Mouse (Mus musculus) liver, adult 2 months (tissue): ENCODE measurements around the gene Ak9.

Source experiments
- CTCF ChIP-seq: fragments of 200-500 bp; IDR thresholded peaks from 2 replicates; pipeline ENCODE4 v1.5.1; 2011; ENCODE audit warnings: low read depth, low read length, control low read depth
- POLR2A ChIP-seq: fragments of 200-500 bp; IDR thresholded peaks from 2 replicates; pipeline ENCODE4 v1.6.1; 2011; ENCODE audit warnings: low read length, control low read depth; ENCODE audit not compliant: insufficient read depth; ENCODE audit errors: extremely low read depth

DNA sequence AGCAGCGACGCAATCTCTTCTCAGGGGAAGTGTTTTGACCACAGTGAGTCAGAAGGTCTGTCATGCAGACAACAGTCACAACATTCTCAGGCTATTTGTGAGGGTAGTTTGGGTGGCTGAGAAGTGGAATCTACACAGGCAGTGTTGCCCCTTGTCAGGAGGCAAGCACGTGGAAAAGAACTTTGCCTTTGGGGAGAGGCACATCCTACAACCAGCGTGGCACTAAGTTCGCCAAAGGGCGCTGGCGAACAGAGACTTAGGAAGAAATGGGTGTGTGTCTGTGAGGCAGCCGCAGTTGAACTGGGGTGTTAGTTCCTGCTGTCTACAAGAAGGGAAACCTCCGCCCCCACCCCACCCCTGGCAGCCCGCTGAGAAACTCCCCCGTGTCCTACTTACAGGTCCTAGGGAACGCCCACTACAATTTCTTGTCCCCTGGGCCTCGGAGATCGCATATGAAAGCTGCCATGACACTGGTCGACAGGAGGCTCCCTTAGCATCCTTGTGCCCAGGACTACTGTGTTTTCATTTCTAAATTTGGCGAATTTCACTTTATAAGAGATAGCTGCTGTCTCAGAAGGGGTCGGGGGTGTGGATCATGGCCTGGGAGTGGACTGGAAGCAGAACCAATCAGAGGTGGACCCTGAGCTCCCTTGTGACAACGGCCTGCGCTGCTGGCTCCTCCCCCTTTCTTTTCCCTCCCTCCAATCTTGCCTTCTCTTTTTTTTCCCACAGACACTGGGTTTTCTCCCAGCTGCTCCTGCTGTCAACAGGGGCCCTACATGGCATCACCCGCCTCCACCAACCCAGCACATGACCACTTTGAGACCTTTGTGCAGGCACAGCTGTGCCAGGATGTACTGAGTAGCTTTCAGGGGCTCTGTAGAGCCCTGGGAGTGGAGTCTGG, 173.8 kb downstream of the Ak9 start:
- TF ChIP-seq POLR2A (no peak), CTCF (no peak)
